Mouse (Mus musculus): ENCODE measurements around the gene Ezr. TPM values are rescaled to one million over a fixed set of nuclear protein-coding genes. Genes with fewer than 3 reads are reported as not detected.
"Not testable (repeated sequence)": the region's sequence is repeated elsewhere in the genome, so short reads cannot be mapped to it uniquely, and the experiment has no call there.

The Ezr gene
- polyA plus RNA-seq, 1 experiment from 2014 or later: 46.9 TPM

GRCm38 (mm10) chr17:6702625-6703221 lies 79.9 kb downstream of the Ezr start:
- 0 out of 2 replicates have a peak, but pooled peaks have one; percentile 45 for ATAC-seq (replicated peaks; ENCODE audit: insufficient number of reproducible peaks, low FRiP score, low TSS enrichment, low read depth)
- H3K36me3 ChIP-seq (replicated peaks; ENCODE audit: control insufficient read depth, insufficient read depth, low read depth, low read length); H3K27ac ChIP-seq (replicated peaks; ENCODE audit: low read depth, low read length); H3K27me3 ChIP-seq (ENCODE audit: control insufficient read depth, insufficient read depth, low read length); H3K4me2 ChIP-seq (ENCODE audit: low read depth, low read length); H3K4me1 ChIP-seq (ENCODE audit: control insufficient read depth, insufficient read depth, low read length); H3K4me3 ChIP-seq (ENCODE audit: low read depth, low read length); DNase-seq (ENCODE audit: low spot score); H3K9me3 ChIP-seq (replicated peaks; ENCODE audit: control insufficient read depth, low read length); H3K9ac ChIP-seq (replicated peaks; ENCODE audit: low read length): not testable (repeated sequence)
- WGBS: 54% methylated on average over 2 of the region's 8 CpGs

- not testable (repeated sequence) for H3K27me3 ChIP-seq (ENCODE audit: control insufficient read depth, insufficient read depth, low read length); H3K36me3 ChIP-seq (replicated peaks; ENCODE audit: control insufficient read depth, insufficient read depth, low read depth, low read length); H3K9ac ChIP-seq (replicated peaks; ENCODE audit: low read length); DNase-seq (ENCODE audit: low spot score); H3K4me1 ChIP-seq (ENCODE audit: control insufficient read depth, insufficient read depth, low read length); H3K9me3 ChIP-seq (replicated peaks; ENCODE audit: control insufficient read depth, low read length); H3K4me3 ChIP-seq (ENCODE audit: low read depth, low read length); H3K27ac ChIP-seq (replicated peaks; ENCODE audit: low read depth, low read length); ATAC-seq (replicated peaks; ENCODE audit: insufficient number of reproducible peaks, low FRiP score, low TSS enrichment, low read depth); H3K4me2 ChIP-seq (ENCODE audit: low read depth, low read length)
- WGBS: 65% methylated on average over 3 of the region's 7 CpGs
Measured at GRCm38 (mm10) chr17:6700077-6700476, 82.5 kb downstream of the Ezr start.

GRCm38 (mm10) chr17:6699502-6699901 lies 83.1 kb downstream of the Ezr start:
- H3K36me3 ChIP-seq (replicated peaks; ENCODE audit: control insufficient read depth, insufficient read depth, low read depth, low read length); DNase-seq (ENCODE audit: low spot score); H3K4me2 ChIP-seq (ENCODE audit: low read depth, low read length); ATAC-seq (replicated peaks; ENCODE audit: insufficient number of reproducible peaks, low FRiP score, low TSS enrichment, low read depth); H3K9ac ChIP-seq (replicated peaks; ENCODE audit: low read length); H3K27ac ChIP-seq (replicated peaks; ENCODE audit: low read depth, low read length); H3K4me1 ChIP-seq (ENCODE audit: control insufficient read depth, insufficient read depth, low read length); H3K4me3 ChIP-seq (ENCODE audit: low read depth, low read length); H3K9me3 ChIP-seq (replicated peaks; ENCODE audit: control insufficient read depth, low read length); H3K27me3 ChIP-seq (ENCODE audit: control insufficient read depth, insufficient read depth, low read length): not testable (repeated sequence)
- 94% methylated on average over 8 of the region's 9 CpGs for WGBS

DNA sequence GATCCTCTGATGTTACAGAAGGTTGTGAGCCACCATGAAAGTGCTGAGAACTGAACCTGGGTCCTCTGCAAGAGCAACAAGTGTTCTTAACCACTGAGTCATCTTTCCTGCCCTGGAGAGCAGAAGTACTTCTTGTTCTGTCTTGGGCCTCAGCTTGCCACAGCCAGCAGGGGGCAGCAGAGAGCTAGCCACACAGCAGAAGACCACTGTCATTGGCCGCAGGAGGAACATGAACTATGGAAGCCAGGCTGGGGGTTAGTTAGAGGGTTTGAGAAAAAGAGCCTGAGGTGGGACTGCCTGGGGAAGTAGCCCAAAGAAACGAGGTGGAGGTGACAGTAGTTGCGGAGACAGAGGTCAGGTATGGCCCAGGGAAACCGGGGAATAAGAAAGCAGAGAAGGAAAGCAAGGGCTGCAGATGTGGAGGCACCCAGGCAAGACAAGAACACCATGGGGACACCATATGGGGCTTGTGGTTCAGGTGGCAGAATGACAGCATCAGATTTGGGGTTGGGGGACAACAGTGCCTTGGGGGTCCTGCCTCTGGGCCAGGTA lies 85.3 kb downstream of the Ezr start:
- H3K36me3 ChIP-seq (replicated peaks; ENCODE audit: control insufficient read depth, insufficient read depth, low read depth, low read length); H3K27ac ChIP-seq (replicated peaks; ENCODE audit: low read depth, low read length); H3K9me3 ChIP-seq (replicated peaks; ENCODE audit: control insufficient read depth, low read length); H3K9ac ChIP-seq (replicated peaks; ENCODE audit: low read length); H3K4me3 ChIP-seq (ENCODE audit: low read depth, low read length); H3K4me1 ChIP-seq (ENCODE audit: control insufficient read depth, insufficient read depth, low read length); H3K4me2 ChIP-seq (ENCODE audit: low read depth, low read length); H3K27me3 ChIP-seq (ENCODE audit: control insufficient read depth, insufficient read depth, low read length): not testable (repeated sequence)
- ATAC-seq (replicated peaks; ENCODE audit: insufficient number of reproducible peaks, low FRiP score, low TSS enrichment, low read depth) (0 out of 2 replicates have a peak, but pooled peaks have one; percentile 61), DNase-seq (ENCODE audit: low spot score) (peak; percentile 25)
- 35% methylated on average over 3 of the region's 4 CpGs for WGBS

DNA sequence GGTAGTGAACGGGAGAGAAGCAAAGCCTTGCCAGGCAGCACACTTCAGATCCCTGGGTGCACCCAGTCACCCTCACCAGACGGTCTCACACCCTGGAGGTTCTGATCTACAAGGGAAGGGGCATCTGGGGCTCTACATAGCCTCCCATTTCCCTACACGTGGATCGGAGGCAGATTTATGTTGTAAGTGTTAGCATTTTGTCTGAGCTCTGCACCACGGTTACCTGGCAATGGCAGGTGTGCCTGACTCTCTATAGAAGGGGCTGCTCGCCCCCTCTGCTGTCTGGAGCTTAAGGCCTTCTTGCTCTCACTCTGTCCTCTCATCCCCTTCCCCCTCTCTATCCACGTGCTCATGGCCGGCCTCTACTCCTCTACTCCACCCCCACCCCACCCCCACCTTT lies 86.1 kb downstream of the Ezr start:
- not testable (repeated sequence) for H3K4me2 ChIP-seq (ENCODE audit: low read depth, low read length); H3K9me3 ChIP-seq (replicated peaks; ENCODE audit: control insufficient read depth, low read length); H3K4me1 ChIP-seq (ENCODE audit: control insufficient read depth, insufficient read depth, low read length); H3K4me3 ChIP-seq (ENCODE audit: low read depth, low read length); H3K36me3 ChIP-seq (replicated peaks; ENCODE audit: control insufficient read depth, insufficient read depth, low read depth, low read length); H3K27ac ChIP-seq (replicated peaks; ENCODE audit: low read depth, low read length); H3K27me3 ChIP-seq (ENCODE audit: control insufficient read depth, insufficient read depth, low read length); ATAC-seq (replicated peaks; ENCODE audit: insufficient number of reproducible peaks, low FRiP score, low TSS enrichment, low read depth); H3K9ac ChIP-seq (replicated peaks; ENCODE audit: low read length); DNase-seq (ENCODE audit: low spot score)
- 54% methylated on average over 8 of the region's 8 CpGs for WGBS

DNA sequence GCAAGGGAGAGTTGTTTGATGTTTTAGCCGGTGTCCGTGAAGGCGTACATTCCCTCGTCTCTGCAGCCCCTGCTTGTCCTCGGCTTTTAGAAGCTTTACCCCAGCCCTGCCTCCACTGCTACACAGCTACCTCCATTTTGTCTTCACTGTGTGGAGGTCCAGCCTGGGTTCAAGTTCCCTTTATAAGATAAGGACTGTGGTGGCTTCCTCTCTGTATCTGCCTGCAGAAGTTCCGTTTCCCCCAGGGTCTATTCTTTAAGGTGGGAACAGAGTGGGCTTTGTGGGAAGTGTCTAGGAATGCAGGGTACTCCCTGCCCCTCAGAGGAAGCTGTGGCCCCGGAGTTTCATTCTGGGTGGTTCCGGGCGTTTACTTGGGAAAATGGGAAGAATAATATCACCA lies 86.9 kb downstream of the Ezr start:
- H3K36me3 ChIP-seq (replicated peaks; ENCODE audit: control insufficient read depth, insufficient read depth, low read depth, low read length); H3K9me3 ChIP-seq (replicated peaks; ENCODE audit: control insufficient read depth, low read length); H3K4me1 ChIP-seq (ENCODE audit: control insufficient read depth, insufficient read depth, low read length); DNase-seq (ENCODE audit: low spot score); ATAC-seq (replicated peaks; ENCODE audit: insufficient number of reproducible peaks, low FRiP score, low TSS enrichment, low read depth); H3K27ac ChIP-seq (replicated peaks; ENCODE audit: low read depth, low read length); H3K4me3 ChIP-seq (ENCODE audit: low read depth, low read length); H3K4me2 ChIP-seq (ENCODE audit: low read depth, low read length); H3K27me3 ChIP-seq (ENCODE audit: control insufficient read depth, insufficient read depth, low read length); H3K9ac ChIP-seq (replicated peaks; ENCODE audit: low read length): not testable (repeated sequence)
- WGBS: 77% methylated on average over 9 of the region's 9 CpGs

GRCm38 (mm10) chr17:6691596-6691995 lies 91.0 kb downstream of the Ezr start:
- not testable (repeated sequence) for H3K4me1 ChIP-seq (ENCODE audit: control insufficient read depth, insufficient read depth, low read length); ATAC-seq (replicated peaks; ENCODE audit: insufficient number of reproducible peaks, low FRiP score, low TSS enrichment, low read depth); H3K36me3 ChIP-seq (replicated peaks; ENCODE audit: control insufficient read depth, insufficient read depth, low read depth, low read length); H3K4me3 ChIP-seq (ENCODE audit: low read depth, low read length); H3K27ac ChIP-seq (replicated peaks; ENCODE audit: low read depth, low read length); H3K4me2 ChIP-seq (ENCODE audit: low read depth, low read length); H3K9me3 ChIP-seq (replicated peaks; ENCODE audit: control insufficient read depth, low read length); H3K9ac ChIP-seq (replicated peaks; ENCODE audit: low read length); H3K27me3 ChIP-seq (ENCODE audit: control insufficient read depth, insufficient read depth, low read length)
- DNase-seq (ENCODE audit: low spot score): peak; percentile 61
- WGBS: 16% methylated on average over 2 of the region's 2 CpGs

- ATAC-seq (replicated peaks; ENCODE audit: insufficient number of reproducible peaks, low FRiP score, low TSS enrichment, low read depth); H3K4me3 ChIP-seq (ENCODE audit: low read depth, low read length); DNase-seq (ENCODE audit: low spot score); H3K36me3 ChIP-seq (replicated peaks; ENCODE audit: control insufficient read depth, insufficient read depth, low read depth, low read length); H3K27ac ChIP-seq (replicated peaks; ENCODE audit: low read depth, low read length); H3K4me1 ChIP-seq (ENCODE audit: control insufficient read depth, insufficient read depth, low read length); H3K4me2 ChIP-seq (ENCODE audit: low read depth, low read length); H3K9ac ChIP-seq (replicated peaks; ENCODE audit: low read length); H3K27me3 ChIP-seq (ENCODE audit: control insufficient read depth, insufficient read depth, low read length); H3K9me3 ChIP-seq (replicated peaks; ENCODE audit: control insufficient read depth, low read length): not testable (repeated sequence)
- WGBS: 87% methylated on average over 3 of the region's 4 CpGs
Measured at GRCm38 (mm10) chr17:6689344-6689743, 93.2 kb downstream of the Ezr start.

Data from embryonic facial prominence, embryonic 11.5 days (tissue).